Mouse (Mus musculus): Measurements from ENCODE around the gene Arntl2. TPM values are rescaled to one million over a fixed set of nuclear protein-coding genes. Genes with fewer than 3 reads are reported as not detected.

The Arntl2 gene
- total RNA-seq, 1 experiment from 2014 or later = 3.5 TPM

DNA sequence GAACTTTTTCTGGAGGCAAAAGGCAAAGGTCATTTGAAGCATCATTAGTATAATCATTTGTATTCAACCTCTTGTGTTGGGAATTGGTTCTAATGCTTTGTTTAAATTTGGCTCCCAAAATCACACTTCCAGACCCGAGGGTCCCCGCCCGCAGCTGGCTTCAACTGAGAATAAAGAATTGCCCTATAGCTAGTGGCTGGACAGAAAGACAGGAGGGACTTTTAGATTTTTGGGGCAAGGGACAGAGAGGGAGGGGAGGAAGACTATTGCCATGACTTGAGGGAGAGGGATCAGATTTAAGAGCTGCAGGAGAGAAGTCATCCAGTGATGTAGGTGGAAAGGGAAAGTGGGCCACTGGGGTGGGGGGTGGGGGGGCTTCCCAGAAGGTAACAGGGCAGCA, 14.3 kb upstream of the Arntl2 start:
- DNase-seq = no peak

DNA sequence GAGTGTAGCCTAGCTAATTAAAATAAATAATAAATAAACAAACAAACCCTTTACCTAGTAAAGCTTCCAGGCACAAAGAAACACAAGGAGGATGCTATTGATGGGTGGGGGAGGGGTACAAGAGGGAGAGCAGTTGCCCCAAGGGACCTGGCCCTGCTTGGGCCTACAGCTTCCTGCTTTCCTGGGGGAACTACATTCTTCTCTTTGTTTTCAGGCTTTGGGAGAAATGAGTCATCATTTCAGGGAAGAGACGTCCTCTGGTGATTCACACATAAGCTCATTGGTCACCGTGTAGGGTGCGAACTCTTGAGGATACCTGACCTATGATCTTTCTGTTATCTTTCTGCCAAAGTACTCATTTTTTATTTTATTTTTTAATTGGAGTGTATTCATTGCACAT, 2.3 kb upstream of the Arntl2 start:
- no peak for DNase-seq

DNA sequence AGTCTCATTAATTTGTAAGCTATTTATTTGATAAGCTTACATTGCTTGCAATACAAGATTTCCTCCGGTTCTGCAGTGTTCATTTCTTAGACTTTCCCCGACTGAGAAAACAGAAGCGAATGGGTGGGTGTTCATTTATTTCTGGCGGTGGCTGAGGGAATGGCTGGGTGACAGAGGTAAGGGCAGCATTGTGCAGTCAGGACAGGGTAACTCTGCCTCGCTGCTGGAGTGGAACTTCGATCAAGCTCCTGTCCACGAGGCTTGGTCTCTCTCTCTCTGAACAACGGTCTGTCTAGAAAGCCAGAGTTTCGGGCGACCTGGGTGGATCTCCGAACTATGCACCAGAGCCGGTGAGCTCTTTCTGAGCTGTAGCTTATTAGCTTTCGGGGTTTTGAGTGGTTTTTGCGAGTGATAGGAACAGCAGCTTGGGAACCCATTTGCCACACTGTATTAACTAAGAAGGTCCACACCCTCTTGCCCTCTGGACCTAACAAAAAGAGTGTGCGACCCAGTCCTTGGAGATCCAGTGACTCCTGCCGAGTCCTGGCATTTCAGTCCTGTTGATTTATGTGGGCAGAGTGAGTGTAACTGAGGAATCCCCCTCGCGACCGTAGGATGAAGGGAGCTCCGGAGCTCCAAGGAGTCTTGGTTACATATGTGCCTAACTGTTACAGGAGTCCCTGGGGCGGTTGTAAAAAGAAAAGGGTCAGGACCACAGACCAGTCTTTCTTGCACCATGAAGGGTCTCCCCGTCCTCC, 510 bp upstream of the Arntl2 start:
- DNase-seq = no peak

DNA sequence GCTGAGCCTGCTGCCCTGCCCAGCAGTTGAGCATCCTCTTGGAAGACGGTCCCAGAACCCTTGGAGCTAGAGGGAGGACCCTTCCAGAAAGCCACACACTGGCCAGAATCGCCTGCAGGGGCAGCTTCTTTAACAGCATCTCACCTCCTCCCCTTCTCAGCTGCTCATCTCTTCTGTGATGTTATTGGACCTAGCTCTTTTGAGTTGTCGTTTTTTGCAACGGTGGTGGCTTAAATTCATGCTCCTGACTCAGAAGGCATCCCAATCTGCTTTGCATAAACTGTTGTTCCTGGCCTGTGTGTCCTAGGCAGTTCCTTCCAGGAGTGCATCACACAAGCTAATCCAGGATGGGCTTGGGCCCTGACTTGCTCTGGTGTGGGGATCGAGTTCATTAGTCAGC, 1.6 kb downstream of the Arntl2 start:
- DNase-seq = no peak

DNA sequence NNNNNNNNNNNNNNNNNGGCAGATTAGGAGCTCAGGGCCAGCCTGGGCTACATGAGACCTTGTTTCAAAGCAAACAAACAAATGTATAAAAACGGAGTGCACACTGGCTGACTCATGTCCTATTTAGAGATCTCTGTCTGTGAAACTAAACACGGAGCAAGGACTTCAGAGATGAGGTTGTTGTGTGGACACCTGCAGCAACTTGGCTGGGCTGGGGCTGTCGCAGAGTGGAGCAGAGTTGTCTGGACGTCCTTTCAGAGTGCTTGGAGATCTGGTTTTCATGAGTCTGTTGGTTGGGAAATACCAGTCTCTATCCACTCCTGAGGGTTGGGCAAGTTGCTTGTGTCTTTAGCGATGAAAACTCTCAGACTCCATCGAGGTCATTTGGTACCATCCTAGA, 14.1 kb downstream of the Arntl2 start:
- no peak for DNase-seq

DNA sequence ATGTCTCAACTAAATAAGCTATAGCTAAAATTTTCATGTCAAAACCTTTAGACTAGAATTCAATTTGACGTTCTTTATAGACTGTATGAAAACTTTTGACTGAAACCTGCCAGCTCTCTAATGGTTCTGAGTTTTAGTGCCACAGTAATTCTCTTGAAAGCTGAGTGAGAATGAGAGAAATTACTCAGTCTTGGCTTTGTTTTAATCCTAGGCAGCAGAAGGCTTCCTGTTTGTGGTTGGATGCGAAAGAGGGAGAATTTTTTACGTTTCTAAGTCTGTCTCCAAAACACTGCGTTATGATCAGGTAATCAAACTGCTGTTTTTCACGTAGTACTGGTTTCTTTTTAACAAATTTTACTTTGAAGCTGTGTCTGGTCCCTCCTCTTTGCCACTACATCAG, 17.2 kb downstream of the Arntl2 start:
- no peak for DNase-seq

DNA sequence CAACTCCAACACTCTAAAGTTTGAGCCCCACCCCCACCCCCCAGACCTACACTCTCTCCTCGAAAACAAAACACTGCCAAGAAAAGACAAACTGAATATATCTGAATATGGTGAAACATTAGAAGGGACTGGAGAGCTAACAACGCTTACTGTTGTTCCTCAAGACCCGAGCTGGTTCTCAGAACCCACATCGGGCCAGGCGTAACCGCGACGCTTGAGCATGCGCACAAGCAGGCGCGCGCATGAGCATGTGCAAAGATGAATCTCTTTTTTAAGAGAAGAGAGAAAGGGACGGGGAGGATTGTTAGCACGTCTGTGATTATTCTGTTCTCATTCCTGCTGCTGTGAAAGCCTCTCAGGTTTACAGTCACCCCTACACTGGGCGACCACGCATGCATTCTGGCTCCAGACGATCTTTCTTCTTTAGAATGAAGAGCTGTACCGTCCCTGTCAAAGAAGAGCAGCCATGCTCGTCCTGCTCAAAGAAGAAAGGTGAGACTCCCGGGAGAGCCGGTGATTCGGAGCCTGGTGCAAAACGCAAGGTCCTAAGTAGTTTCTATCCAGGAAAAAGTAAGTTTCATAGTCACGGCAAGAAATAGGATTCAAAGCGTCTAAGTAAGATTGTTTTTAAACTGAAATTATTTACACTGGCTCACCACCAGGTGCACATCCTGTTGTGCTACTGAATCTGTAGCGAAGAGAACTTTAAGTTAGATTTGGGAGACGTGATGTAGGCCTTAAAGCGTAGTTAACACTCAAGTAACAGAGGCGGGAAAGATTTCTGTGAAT, 24.5 kb downstream of the Arntl2 start:
- no peak for DNase-seq

DNA sequence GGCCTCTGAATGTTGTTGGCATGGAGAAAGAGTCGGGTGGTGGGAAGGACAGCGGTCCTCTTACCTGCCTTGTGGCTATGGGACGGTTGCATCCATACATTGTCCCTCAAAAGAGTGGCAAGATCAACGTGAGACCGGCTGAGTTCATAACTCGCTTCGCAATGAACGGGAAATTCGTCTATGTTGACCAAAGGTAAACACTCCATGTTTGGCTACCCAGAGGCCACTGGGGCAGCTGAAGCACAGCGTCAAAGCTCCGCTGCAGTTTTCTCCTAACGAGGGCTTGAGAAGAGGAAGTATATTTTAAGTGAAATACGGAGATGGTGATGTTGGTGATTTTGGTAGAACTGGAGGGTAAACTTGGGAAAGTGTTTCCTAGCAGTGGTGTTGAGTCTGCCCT, 26.1 kb downstream of the Arntl2 start:
- DNase-seq = no peak

DNA sequence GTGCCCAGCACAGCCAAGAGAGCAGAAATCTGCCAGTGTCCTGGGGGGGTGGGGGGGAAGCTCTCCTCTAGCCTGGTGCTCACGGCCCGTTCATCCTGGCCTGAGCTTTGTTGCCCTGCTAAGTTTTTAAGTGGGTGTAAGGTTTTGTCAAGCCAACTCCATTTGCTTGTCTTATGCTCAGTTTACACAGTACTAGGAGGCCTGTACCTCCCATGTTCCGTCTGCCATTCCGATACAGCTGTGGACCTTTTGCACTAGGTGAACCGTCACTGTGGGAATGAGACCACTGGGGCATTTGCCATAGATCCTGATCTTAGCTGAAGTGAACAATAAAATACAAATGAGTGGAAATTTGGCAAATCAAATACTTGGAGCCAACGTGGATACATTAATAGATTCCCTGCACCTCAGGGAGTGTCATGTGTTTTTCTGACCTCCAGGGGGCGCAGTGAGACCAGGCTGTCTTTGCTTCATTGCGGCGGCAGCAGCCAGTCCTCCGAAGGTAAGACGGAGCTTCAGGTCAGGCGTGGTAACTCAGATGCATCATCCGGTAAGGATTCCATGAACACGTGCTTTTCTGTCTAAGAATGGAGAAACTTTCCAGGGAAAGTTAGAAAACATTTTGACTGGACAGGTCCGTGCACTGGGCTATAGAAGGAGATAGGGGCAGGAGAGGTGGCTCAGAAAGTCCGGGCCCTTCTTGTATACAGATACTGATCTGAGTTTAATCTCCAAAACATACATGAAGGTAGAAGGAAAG, 29.1 kb downstream of the Arntl2 start:
- DNase-seq = peak; percentile 76

DNA sequence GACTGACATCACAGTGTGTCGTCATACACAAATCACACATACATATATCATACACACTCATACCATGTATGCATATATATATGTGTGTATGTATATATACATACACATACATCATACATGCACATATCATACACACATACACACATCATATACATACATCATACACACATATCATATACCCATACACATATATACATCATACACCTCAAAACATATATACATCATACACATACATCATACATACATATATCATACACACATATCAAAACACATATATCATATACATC, 29.6 kb downstream of the Arntl2 start:
- no peak for DNase-seq

DNA sequence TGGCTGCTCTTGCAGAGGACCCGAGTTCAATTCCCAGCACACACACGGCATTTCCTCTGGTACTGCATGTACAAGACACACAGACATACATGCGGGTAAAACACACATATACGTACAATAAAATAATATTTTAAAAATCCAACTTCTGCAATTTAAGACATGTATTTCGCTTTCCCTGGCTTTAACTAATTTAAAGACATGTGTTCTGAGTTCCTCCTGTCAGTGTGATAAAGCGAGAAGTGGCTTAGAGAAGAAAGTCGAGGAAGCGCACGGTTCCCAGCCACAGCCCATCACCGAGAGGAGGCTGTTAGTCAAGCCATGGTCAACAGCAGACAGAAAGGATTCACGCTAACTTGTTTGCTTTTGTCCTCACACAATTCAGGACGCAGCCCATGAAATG, 35.5 kb downstream of the Arntl2 start:
- DNase-seq = no peak

DNA sequence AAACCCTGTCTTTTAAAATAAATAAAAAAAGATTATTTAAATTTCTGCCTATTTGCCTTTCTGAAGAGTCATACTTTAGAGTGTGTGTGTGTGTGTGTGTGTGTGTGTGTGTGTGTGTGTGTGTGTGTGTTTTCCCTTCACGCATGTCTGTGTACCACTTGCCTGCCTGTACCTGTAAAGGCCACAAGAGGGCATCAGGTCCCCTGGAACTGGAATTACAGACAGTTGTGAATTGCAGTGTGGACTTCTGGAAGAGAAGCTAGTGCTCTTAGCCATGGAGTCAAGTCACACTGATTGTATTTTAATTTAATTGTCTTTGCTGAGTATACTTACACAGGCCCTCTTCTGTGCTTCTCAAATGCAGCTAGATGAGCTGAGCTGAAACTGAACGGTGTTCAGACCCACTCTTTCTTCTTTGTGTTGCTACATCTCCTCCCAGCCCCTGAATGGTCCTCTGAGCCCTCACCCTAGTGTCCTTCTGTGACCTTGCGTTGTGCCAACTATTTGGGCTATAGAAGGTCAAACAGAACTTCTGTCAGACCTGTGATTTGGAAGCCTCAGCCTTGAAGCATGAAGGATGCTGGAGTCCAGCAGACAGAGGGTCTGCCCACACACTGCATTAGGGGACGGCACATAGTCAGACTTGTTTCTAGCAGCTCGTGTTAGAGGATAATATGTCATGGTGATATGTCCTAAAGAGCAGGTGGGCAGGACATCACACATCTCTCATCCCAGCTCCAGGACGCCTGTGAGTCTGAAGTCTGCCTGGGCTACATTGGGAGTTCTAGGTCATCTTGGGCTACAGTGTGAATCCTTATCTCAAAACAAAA, 37.8 kb downstream of the Arntl2 start:
- DNase-seq = peak; percentile 48

DNA sequence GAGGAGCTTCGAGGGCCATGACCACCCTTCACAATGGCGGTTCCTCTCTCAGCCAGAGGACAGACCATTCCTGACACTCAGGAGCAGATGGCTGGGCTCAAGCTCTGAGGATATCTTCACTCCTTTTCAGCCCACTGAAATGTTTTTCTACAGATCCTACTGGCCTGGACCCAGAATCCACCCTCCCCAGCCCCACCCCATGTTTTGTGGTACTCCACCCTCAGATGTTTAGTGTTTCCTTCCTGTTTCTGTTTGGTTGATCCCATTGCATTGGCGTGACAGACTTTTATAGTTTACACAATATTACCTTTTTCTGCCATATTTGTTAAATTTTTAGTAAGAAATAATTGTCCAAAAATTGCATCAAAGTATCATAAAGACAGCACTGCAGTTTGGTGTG, 38.5 kb downstream of the Arntl2 start:
- no peak for DNase-seq

DNA sequence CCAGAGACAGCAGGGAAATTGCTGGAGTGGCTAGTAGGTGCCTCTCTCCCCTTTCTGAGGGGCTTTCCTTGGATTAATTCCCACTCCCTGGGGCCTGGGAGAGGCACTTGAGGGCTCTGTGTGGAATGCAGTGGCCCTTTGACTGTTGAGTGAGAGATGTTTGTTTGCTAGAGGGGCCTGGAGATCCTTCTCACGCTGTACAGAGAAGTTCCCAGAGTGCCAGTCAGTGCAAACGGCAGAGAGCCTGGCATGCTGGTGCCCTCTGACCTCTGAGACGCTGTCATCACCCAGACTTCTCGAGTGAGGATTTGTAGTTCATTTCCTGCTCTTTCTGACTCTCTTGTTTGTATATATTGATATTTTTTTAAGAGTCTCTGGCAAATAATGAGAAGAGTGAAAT, 39.9 kb downstream of the Arntl2 start:
- DNase-seq = no peak

DNA sequence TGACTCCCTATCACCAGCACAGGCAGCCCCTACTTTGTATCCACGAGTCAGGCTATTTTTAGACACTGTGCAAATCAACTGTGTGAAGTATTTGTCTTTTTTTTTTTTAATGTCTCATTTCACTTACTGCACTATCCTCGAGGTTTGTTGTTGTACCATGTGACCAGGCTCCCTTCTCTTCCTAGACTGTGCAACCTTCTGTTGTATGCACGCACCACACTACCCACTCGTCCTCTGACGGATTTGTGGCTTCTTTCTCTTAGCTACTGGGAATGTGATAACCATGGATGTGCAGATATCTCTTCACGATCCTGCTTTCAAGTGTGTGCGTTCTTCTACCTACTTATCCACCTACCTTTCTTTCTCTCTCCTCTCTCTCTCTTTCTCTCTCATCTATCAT, 41.5 kb downstream of the Arntl2 start:
- no peak for DNase-seq

DNA sequence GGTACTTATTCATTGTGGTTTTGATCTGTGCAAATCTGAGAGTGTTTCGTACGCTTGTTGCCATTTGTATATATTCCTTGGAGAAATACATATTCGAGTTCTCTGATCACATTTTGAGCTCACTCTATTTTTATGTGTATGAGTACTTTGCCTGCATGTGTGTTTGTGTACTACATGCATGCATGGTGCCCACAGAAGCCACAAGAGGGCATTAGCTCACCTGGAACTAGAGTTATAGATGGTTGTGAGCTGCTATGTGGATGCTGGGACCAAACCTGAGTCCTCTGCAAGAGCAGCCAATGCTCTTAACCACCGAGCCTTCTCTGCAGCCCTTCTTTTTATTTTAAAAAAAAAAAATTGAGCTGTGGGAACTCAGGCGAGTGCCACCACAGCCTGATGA, 42.5 kb downstream of the Arntl2 start:
- DNase-seq = no peak

DNA sequence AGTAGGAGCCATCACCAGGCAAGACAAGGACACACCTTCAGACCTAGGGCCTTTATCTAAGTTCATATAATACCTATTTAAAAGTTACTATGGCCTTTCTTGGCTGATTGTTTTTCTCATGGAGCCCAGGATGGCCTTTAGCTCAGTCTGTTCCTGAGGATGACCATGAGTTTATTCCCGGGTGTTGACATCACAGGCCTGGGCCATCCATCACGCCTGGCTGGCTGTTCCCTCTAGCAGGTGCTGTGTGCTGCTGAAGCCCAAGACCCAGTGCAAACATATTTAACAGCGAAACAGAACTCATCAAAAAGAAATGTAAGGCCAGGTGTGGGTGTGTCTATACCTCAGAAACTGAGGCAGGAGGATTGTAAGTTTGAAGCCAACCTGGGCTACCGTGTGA, 43.0 kb downstream of the Arntl2 start:
- DNase-seq = peak; percentile 23

DNA sequence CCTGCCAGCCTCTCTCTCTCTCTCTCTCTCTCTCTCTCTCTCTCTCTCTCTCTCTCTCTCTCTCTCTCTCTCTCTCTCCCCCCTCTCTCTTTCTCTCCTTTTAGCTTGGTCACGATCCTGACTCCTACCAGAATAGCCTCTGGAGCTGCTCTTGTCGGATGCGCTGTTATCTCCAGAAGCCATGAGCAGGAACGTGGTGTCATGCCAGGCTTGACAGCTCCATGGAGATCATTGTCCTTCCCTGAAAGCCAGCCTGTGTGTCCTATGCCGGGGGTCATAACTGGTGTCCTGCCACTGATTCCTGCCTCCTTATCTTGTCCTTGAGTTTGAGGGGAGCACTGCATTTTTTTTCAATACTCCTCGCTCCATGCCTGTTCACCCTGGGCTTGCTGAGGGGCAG, 49.0 kb downstream of the Arntl2 start:
- DNase-seq = no peak

DNA sequence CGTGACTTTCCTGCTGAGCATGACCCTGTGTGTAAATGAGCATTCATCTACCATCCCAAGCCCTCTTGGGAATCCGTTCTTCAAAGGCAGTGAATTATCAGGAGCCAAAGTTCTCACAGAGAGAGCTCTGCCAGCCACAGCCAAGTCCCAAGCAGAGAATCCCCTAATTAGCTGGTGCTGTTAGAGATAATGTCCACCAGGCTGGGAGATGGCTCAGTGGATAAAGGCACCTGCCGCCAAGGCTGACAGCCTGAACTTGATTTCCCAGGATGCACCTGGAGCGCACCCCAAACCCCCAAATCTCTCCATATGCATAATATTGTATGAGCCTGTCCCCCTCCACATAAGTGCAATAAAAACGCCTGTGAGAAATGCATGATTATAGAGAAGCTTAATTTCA, 49.5 kb downstream of the Arntl2 start:
- DNase-seq = no peak

DNA sequence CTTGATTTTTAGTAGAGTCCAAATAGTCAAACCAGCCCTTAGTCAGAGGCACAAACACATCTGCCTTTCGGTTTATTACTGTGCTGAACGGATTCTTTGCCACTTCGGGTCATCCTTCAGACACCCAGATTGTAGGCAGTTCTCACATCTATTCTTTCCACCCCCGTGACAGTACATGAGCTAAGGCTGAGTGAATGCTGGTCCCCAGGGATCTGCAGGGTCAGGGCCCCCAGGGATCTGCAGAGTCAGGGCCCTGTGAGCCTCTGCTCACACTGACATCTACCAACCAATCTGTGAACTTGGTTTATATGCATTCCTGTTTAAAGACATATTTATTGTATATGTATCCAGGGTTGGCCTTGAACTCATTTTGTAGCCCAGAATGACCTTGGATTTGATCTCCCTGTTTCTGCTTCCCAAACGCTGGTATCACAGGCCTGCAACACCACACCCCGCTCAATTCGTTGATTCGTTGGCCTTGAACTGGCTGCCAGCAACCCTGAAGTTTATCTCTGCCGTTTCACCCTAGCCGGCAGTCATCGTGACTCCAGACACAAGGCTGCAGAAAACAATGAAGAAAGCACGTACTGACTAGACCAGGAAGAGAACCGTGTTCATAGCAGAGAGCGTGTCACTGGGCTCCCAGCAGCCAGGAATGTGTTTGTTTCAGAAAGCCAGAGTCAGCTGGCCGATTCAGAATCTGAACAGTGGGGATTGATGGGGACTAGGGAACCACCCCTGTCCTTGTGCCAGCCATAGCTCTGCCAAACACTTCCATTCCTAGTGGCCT, 50.3 kb downstream of the Arntl2 start:
- peak; percentile 53 for DNase-seq

DNA sequence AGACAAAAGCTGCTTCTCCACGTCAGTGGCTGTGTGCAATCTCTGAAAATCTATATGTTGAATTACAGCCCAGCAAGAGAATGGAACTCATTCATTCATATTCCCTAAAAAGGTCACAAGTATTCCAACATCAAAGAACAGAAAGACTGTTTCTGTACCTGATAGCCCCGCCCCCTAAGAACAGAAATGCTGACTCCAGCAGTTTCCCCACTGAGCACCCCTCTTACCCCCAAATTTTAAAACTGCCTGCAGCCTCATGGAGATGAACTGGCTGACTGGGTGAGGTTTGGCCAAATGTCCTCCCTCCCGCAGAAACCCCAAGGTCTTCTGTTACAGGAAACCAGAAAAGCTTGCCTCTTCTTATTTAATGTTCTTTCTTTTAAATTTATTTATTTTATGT, 51.5 kb downstream of the Arntl2 start:
- DNase-seq = no peak

DNA sequence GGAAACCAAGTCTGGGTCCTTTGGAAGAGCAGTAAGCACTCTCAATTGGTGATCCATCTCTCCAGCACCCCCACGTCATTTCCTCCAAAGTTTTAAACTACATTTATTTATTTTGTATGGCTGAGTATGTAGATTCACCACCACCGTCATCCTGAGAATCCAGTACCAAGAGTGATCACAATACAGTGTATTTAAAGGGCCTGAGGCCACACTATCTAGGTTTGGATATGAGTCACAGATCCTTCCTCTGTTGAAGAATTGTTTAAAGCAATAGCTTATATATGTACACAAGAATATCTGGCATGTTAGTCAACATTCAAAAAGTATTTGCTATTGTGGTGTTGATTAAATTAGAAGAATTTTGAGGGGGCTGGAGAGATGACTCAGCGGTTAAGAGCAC, 52.4 kb downstream of the Arntl2 start:
- DNase-seq = no peak
